Mouse (Mus musculus): ENCODE measurements around the gene Ptprm.
A peak's percentile ranks its signal among the peaks of the same experiment; 100 is the strongest.

Gene Ptprm

GRCm38 (mm10) chr17:67287501-67287900 is 66.8 kb downstream of the Ptprm start:
- DNase-seq (ENCODE audit: low spot score): peak; percentile 12

- DNase-seq (ENCODE audit: low spot score): no peak
Measured at GRCm38 (mm10) chr17:67281640-67282170, 72.6 kb downstream of the Ptprm start.

GRCm38 (mm10) chr17:67277124-67277910 is 76.9 kb downstream of the Ptprm start:
- no peak for DNase-seq (ENCODE audit: low spot score)

DNA sequence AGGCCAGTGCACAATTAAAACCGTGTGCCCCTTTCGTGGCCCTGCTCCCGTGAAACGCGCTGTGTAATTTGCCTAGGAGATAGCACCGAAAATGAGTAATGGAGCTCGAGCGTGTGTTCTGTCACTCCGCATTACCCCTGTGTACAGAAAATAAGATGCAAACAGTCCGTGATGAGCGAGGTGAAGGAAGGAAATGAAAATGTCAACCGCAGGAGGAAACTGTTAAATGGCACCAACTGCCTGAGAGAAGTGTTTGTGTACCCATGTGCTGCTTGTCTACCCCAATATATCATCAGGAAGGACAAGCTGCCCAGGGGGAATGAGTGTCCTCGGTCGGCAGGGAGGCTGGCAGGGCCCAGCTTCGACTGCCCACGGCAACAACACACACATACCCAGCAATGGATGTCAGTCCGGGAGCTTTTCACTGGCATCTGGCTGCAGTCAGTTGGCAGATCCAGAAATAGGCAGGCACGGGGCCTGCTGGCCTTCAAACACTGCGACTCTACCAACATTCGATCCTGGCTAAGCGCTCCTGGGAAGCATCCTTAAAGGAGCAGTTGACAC is 79.6 kb downstream of the Ptprm start:
- peak; percentile 7 for DNase-seq (ENCODE audit: low spot score)

GRCm38 (mm10) chr17:67272928-67273327 is 81.3 kb downstream of the Ptprm start:
- DNase-seq (ENCODE audit: low spot score): no peak

GRCm38 (mm10) chr17:67268475-67269080 is 85.7 kb downstream of the Ptprm start:
- DNase-seq (ENCODE audit: low spot score): no peak

DNA sequence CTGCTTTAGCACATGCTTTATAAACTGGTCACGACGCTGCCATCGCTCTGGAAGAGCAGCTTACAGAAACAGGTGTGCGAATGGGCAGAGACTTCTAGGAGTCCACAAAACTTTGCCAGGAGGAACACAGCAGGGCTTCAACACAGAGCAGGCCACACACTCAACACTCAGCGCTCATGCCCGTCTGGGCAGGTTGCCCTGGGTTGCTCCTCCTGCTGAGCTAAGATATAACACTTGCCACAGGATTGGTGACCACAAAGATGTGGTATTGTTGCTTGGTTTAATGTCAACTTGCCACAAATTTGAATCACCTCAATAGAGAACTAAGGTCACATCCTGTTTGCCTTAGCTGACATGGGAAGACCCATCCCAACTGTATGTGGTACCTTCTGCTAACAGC is 88.0 kb downstream of the Ptprm start:
- DNase-seq (ENCODE audit: low spot score): no peak

DNA sequence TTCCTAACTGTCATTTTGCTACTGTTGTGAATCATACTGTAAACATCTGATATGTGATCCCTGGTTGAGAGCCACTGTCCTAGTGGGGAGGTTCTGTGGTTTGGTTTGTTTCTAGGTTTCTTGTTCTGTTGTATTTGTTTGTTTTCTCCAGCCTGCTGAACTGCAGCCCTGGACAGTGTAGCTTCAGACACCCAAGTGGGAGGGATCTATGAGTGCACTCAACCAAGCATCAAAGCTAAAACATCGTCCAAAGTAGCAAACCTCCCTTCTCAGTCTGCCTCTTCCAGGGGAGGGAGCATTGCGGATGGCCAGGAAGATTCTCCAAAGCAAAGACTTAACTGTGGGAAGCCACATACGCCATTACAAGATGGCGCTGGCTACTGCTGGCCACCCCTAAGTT is 88.7 kb downstream of the Ptprm start:
- no peak for DNase-seq (ENCODE audit: low spot score)

GRCm38 (mm10) chr17:67264716-67265115 is 89.5 kb downstream of the Ptprm start:
- no peak for DNase-seq (ENCODE audit: low spot score)

GRCm38 (mm10) chr17:67263024-67263423 is 91.2 kb downstream of the Ptprm start:
- no peak for DNase-seq (ENCODE audit: low spot score)

DNA sequence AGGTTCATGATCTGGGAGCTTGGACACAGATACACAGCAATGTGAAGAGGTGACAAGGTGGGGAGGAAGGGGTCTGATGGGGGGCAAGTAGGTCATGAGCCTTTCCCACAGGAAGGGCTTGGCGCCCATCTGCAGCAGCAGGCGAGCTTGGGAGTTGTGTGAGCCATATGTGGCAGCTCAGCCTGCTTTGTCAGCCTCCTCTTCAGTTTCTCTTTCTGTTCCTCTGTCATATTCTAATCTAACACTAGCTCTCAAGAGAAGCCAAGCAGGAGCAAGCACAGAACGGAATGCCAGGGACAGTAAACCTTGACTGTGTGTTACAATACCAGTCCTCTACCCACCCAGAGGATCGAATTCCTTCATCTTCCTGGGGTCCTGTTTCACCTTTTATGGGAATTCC is 94.2 kb downstream of the Ptprm start:
- DNase-seq (ENCODE audit: low spot score): no peak

GRCm38 (mm10) chr17:67257780-67258179 is 96.5 kb downstream of the Ptprm start:
- DNase-seq (ENCODE audit: low spot score): no peak

- DNase-seq (ENCODE audit: low spot score): no peak
Measured at GRCm38 (mm10) chr17:67256171-67256570, 98.1 kb downstream of the Ptprm start.

DNA sequence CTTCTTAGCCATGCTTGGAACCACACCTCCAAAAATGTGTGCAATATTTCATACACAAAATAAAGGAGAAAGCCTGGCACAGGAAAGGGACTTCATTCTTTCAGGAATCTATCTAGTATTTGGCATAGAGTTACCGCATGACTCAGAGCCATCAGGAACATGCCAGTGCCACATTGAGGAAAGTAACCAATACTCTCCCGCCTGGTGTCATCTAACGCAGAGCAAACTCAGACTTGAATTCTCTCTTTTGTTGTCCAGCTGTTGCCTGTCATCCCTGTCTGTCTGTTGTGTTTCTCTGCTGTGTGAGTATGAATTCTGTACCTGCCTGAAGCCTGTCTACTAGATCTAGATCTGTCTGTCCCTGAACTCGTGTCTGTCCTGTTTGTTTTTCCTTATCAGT is 100.8 kb downstream of the Ptprm start:
- DNase-seq (ENCODE audit: low spot score): no peak

- no peak for DNase-seq (ENCODE audit: low spot score)
Measured at GRCm38 (mm10) chr17:67252992-67253391, 101.3 kb downstream of the Ptprm start.

DNA sequence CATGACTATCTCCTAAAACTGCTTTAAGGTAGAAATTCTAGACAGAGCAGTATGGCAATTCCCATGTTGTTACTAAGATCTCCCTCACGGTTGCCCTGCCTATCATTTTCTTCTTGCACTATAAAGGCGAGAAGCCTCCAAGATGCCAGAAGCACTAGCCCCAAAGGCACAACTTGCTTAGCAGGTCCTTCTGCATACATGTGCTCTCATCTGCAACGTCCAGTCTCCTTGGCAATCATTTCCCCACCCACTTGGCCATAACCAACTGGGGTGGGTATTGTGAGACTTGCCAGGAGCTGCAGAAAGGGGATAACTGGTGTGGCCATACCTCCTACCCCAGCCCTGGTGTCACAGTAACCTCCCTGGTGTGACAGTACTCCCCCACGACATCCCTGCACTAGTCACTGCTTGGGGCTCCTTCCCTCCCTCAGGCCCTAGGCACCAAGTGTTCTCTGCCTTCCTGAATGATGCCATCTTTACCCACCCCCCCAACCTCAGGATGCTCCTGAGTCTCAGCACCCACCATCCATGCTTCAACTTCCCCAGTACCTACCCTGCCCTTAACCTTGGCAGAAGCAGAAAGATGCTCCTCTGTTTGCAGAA is 108.9 kb downstream of the Ptprm start:
- no peak for DNase-seq (ENCODE audit: low spot score)

DNA sequence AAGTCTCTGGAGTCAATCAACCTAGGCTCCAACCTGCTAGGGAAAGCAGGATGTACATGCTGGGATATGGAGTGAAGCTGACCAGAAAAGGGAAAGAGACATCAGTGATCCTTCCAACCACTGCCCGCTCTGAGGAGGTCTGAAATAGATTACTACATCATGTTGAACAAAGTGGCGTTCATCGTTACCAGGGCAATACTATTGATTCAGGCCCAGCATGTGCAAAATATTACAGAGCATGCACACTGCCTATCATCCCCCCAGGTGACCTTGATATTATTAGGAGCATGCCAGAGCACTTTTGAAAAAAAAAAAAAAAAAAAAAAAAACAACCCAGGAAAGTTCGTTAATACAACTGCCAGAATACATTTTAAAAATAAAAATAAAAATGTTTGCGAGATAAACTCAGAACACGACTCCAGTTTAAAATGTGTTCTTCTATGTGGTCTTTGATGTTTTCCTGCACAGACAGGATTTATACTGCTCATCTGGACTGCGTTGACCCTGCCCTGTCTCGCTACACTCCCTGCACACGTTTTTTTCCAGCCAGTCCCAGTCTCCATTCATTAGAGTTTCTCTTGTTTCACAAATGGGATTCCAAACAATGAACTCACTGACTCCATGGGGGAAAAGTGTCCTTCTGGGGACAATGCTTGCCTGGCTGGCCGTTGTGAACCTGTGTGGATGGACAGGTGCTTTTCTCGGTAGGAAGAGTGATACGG is 111.3 kb downstream of the Ptprm start:
- no peak for DNase-seq (ENCODE audit: low spot score)

GRCm38 (mm10) chr17:67241951-67242773 is 112.1 kb downstream of the Ptprm start:
- DNase-seq (ENCODE audit: low spot score): no peak

DNA sequence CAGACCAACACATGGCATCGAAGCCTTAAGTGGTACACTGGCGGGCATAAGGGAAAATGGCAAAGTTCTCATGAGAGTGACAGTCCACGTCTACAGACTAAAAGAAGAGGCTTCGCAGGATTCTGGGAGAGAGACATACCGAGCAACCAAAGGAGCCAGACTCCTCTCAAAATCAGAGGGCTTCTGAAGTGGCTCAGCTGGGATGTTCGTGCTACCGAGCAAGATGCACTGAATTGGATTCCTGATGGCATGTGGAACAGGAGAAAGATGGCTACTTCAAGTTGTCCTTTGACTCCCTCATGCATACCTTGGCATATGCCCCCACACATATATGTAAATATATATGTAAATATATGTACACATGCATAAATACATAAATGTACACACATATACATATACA is 115.4 kb downstream of the Ptprm start:
- DNase-seq (ENCODE audit: low spot score): no peak

DNA sequence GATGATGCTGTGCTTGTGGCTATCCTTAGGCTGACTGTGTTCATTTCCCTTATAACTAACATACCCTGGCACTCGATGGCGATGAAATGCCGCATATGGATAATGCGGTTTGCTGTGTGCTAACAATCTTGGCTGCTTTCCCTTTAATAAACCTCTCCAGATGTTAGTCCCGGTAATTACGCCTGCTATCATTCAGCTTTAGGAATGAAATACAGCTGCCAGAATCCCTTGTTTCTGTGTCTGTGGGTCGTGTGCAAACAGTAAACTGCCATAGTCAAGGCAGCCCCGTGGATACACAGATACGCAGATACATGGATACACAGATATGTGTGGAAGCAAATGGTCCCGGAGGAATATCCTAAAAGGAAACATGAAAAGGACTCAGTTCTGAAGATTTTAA is 116.8 kb downstream of the Ptprm start:
- DNase-seq (ENCODE audit: low spot score): no peak

GRCm38 (mm10) chr17:67233063-67233462 is 121.2 kb downstream of the Ptprm start:
- DNase-seq (ENCODE audit: low spot score): no peak
